Mouse (Mus musculus) liver, embryonic 14.5 days (tissue): ENCODE measurements around the gene Unc45b. TPM values are rescaled to one million over a fixed set of nuclear protein-coding genes. Genes with fewer than 3 reads are reported as not detected.
A peak's percentile ranks its signal among the peaks of the same experiment; 100 is the strongest.

Source experiments
- ATAC-seq: fragments of 200-750 bp; cut with Nextera tagmentation; 2 replicates; pipeline ENCODE4 v1.8.0; 2017; ENCODE audit warnings: moderate number of reproducible peaks, mild to moderate bottlenecking, moderate library complexity; ENCODE audit not compliant: insufficient read depth
- DNase-seq, 3 experiments: peaks; one replicate each; pipeline ENCODE4 v3.0.0-alpha.2; 2012 to 2013; ENCODE audit warnings: low read depth in 3 of 3, low spot score in 3 of 3
- H3K27ac ChIP-seq: fragments of 300-500 bp; sonication (generic); 2 replicates; pipeline ENCODE4 v1.5.1; 2014; ENCODE audit warnings: moderate library complexity, mild to moderate bottlenecking, control low read depth, inconsistent platforms
- H3K27me3 ChIP-seq: fragments of 300-500 bp; sonication (generic); 2 replicates; pipeline ENCODE4 v1.6.1; 2014; ENCODE audit warnings: mild to moderate bottlenecking, low read length, moderate library complexity; ENCODE audit not compliant: control insufficient read depth, insufficient read depth
- H3K36me3 ChIP-seq: fragments of 300-500 bp; sonication (generic); replicated peaks from 2 replicates; pipeline ENCODE4 v1.6.1; 2014; ENCODE audit warnings: low read depth; ENCODE audit not compliant: control insufficient read depth, insufficient read depth
- H3K4me1 ChIP-seq, 2 experiments: fragments of 200-500 bp in 1 of 2; fragments of 300-500 bp in 1 of 2; sonication (generic) in 1 of 2; replicated peaks; 2 replicates each; pipeline ENCODE4 v1.6.1; 2012 to 2014; ENCODE audit warnings: antibody characterized with exemption in 1 of 2, inconsistent platforms in 1 of 2, low read length in 1 of 2; ENCODE audit not compliant: control insufficient read depth in 2 of 2, insufficient read depth in 2 of 2
- H3K4me2 ChIP-seq: fragments of 300-500 bp; sonication (generic); 2 replicates; pipeline ENCODE4 v1.6.1; 2014; ENCODE audit warnings: low read depth, mild to moderate bottlenecking, control low read depth, moderate library complexity
- H3K4me3 ChIP-seq, 2 experiments: fragments of 200-500 bp in 1 of 2; fragments of 300-500 bp in 1 of 2; sonication (generic) in 1 of 2; 2 replicates each; pipeline ENCODE4 v1.5.1; 2012 to 2014; ENCODE audit warnings: low read depth in 2 of 2, low read length in 2 of 2, mild to moderate bottlenecking in 2 of 2, control low read depth in 1 of 2, inconsistent platforms in 1 of 2, moderate library complexity in 1 of 2; ENCODE audit not compliant: insufficient read depth in 1 of 2
- H3K9ac ChIP-seq: fragments of 300-500 bp; sonication (generic); replicated peaks from 2 replicates; pipeline ENCODE4 v1.6.1; 2014; ENCODE audit warnings: mild to moderate bottlenecking, control low read depth, moderate library complexity
- H3K9me3 ChIP-seq: fragments of 300-500 bp; sonication (generic); 2 replicates; pipeline ENCODE4 v1.6.1; 2016; ENCODE audit warnings: low read length, mixed read lengths; ENCODE audit not compliant: control insufficient read depth
- CTCF ChIP-seq: IDR thresholded peaks from 2 replicates; pipeline ENCODE4 v1.5.1; 2016; ENCODE audit warnings: antibody characterized with exemption, low read depth, control low read depth
- EP300 ChIP-seq: IDR thresholded peaks from 2 replicates; pipeline ENCODE4 v1.6.1; 2016; ENCODE audit warnings: antibody characterized with exemption, low read depth
- WGBS: fragments of 180-500 bp; shearing (Covaris S2); extraction: QIAGEN DNeasy Blood & Tissue Kit; methylation state at CpG from one replicate; pipeline ENCODE4 v1.1.7; 2014; ENCODE audit not compliant: insufficient replicate concordance; 5-methylcytosine and 5-hydroxymethylcytosine counted together
- polyA plus RNA-seq, 2 experiments: library from polyadenylated mRNA; depleted of rRNA in 1 of 2; stranded (reverse) in 1 of 2; unstranded in 1 of 2; fragments of >200 nt; fragmentation: Nextera tagmentation in 1 of 2; extraction: Ambion mirVana in 1 of 2; gene quantifications; 2 replicates each; pipeline versions ENCODE4 v1.2.1 to v1.2.3; 2012 to 2014

Unc45b gene
- polyA plus RNA-seq, 2 experiments, result 0.45 to 0.95 TPM

DNA sequence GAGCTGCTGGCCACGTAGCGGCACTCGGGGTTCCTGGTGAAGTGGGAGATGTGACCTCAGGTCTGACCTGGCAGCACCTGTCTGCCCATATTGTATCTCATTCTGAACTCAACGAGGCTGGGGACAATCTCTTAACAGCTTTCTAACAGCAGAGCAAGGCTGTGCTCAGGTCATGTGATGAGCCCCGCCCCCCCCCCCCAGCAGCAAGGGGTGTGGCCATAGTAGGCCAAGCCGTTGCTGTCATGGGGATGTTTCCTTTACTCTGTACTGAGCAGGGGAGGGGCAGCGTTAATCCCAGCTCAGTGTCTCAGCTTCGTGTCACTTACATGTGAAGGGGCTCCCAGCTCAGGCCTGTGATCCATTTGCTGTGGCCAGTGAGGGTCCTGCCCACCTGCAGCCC, 5.4 kb upstream of the Unc45b start:
- Histone ChIP-seq H3K4me1 (peaks cover 0 to 3% of the 10 kb centered on the region in 2 experiments; a peak in 3 of 4 replicates), H3K27me3 (no peaks in the 10 kb centered on the region), H3K27ac (no peak overlapping the region), H3K4me2 (no peak overlapping the region), H3K4me3 (no peak overlapping the region), H3K9ac (no peak overlapping the region), H3K36me3 (peaks cover 27% of the 10 kb centered on the region), H3K9me3 (no peaks in the 10 kb centered on the region)
- TF ChIP-seq CTCF, result no peak
- no peak for TF ChIP-seq EP300
- ATAC-seq (peak; percentile 29; the same call in 1 of the 2 replicates), DNase-seq (no peak)
- WGBS, result 43% methylated on average over 8 of the region's 8 CpGs

- 76% methylated on average over 5 of the region's 5 CpGs for WGBS
- Histone ChIP-seq H3K27ac (no peak overlapping the region), H3K4me2 (no peak overlapping the region), H3K4me1 (peaks cover 0 to 3% of the 10 kb centered on the region in 2 experiments; a peak in 3 of 4 replicates), H3K4me3 (no peak overlapping the region), H3K27me3 (no peaks in the 10 kb centered on the region), H3K9me3 (no peaks in the 10 kb centered on the region), H3K36me3 (peaks cover 25% of the 10 kb centered on the region), H3K9ac (no peak overlapping the region)
- no peak for ATAC-seq
- TF ChIP-seq EP300 (no peak), CTCF (no peak)
- DNase-seq, result no peak
Measured at GRCm38 (mm10) chr11:82905816-82906215, 4.5 kb upstream of the Unc45b start.

- peak; percentile 70 to 78 (median 76) for DNase-seq
- Histone ChIP-seq H3K36me3 (peaks cover 14% of the 10 kb centered on the region), H3K4me2 (peak within 1 kb of the TSS; percentile 82), H3K9ac (peak within 1 kb of the TSS; percentile 71), H3K4me1 (peaks cover 0 to 3% of the 10 kb centered on the region in 2 experiments; a peak in 3 of 4 replicates), H3K27ac (no peak within 1 kb of the TSS), H3K4me3 (peak within 1 kb of the TSS; percentile 64 to 82), H3K9me3 (no peaks in the 10 kb centered on the region), H3K27me3 (no peaks in the 10 kb centered on the region)
- TF ChIP-seq CTCF (peak; percentile 97), EP300 (no peak)
- peak; percentile 63 for ATAC-seq
- WGBS, result under 1% methylated on average over 73 of the region's 73 CpGs
Measured at GRCm38 (mm10) chr11:82907651-82908607, 2.4 kb upstream of the Unc45b start, which contains the start of gene Nle1. Nle1 (minus strand) TSS chr11:82908411.

DNA sequence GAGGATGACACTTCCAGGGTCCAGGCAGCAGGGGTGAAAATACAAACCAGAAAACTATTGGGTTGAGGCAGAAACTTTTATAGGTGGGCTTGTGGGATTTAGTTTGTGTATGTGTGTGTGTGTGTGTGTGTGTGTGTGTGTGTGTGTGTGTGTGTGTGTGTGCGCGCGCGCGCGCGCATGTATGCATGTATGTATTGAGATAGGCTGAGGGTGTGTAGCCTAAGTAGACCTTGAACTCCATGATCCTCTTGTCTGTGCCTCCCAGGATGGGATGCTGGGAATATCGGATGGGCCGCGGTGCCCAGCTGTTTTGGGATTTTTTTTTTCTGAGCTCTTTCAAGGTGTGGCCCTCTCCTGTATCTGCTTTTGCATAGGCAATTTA, 1.8 kb upstream of the Unc45b start:
- no peak overlapping the region for H3K27ac ChIP-seq
- no peak for ATAC-seq
- H3K4me1 ChIP-seq, result peaks cover 0 to 3% of the 10 kb centered on the region in 2 experiments; a peak in 3 of 4 replicates
- no peak for DNase-seq
- no peaks in the 10 kb centered on the region for H3K27me3 ChIP-seq
- H3K9ac ChIP-seq, result peak overlapping the region; percentile 56
- peak overlapping the region; percentile 82 for H3K4me2 ChIP-seq
- 40% methylated on average over 10 of the region's 10 CpGs for WGBS
- no peaks in the 10 kb centered on the region for H3K9me3 ChIP-seq
- H3K36me3 ChIP-seq, result peaks cover 10% of the 10 kb centered on the region
- TF ChIP-seq EP300, result no peak
- no peak for TF ChIP-seq CTCF
- peak overlapping the region; percentile 20 to 82; a peak in 3 of 4 replicates for H3K4me3 ChIP-seq

GRCm38 (mm10) chr11:82910679-82911389, 484 bp downstream of the Unc45b start:
- Histone ChIP-seq H3K27me3 (no peaks in the 10 kb centered on the region), H3K4me2 (no peak overlapping the region), H3K4me3 (no peak overlapping the region), H3K4me1 (peaks cover 0 to 3% of the 10 kb centered on the region in 2 experiments; a peak in 3 of 4 replicates), H3K36me3 (no peaks in the 10 kb centered on the region), H3K27ac (no peak overlapping the region), H3K9me3 (no peaks in the 10 kb centered on the region), H3K9ac (no peak overlapping the region)
- TF ChIP-seq CTCF, result no peak
- TF ChIP-seq EP300, result no peak
- DNase-seq (no peak), ATAC-seq (no peak)
- WGBS, result 49% methylated on average over 11 of the region's 11 CpGs
